ENCODE assay signal across 9 mouse cellular contexts in genomic region chr16:14947561-14947960, GRCm38 (mm10). TPM values are rescaled to one million over a fixed set of nuclear protein-coding genes. Genes with fewer than 3 reads are reported as not detected.
DNase-seq lines count a peak whose midpoint lies in the region; ATAC-seq lines count a peak whose summit lies in the region.
"Not testable (repeated sequence)": the region's sequence is repeated elsewhere in the genome, so short reads cannot be mapped to it uniquely, and the experiment has no call there.
"Had no signal": no experiment of that assay in that cellular context is flagged by ENCODE, and none has a peak within 500 bp of the region (broad histone marks: within the 10 kb centered on the region; RNA-seq: fewer than 3 reads in every experiment).

No protein-coding gene starts in this region.

- not testable (repeated sequence) for H3K9me3 ChIP-seq in midbrain, embryonic 11.5 days (ENCODE audit: control insufficient read depth, low read length)

- not testable (repeated sequence) for H3K27me3 ChIP-seq in midbrain, embryonic 11.5 days (ENCODE audit: control insufficient read depth, insufficient read depth, low read length)

- WGBS in midbrain, embryonic 11.5 days: 90% methylated on average over 2 of the region's 2 CpGs

- not testable (repeated sequence) for H3K27ac ChIP-seq in midbrain, embryonic 11.5 days (ENCODE audit: low read depth, low read length)

- DNase-seq in 3T3-L1 (ENCODE audit: low read depth, low spot score): peak; percentile 21
- peak; percentile 11 for DNase-seq in adrenal gland, adult 2 months
- peak; percentile 78 for DNase-seq in midbrain, embryonic 11.5 days (ENCODE audit: low spot score, missing footprints)

- not testable (repeated sequence) for H3K4me3 ChIP-seq in midbrain, embryonic 11.5 days (ENCODE audit: low read depth, low read length)

- H3K9ac ChIP-seq in midbrain, embryonic 11.5 days (ENCODE audit: low read length): not testable (repeated sequence)

- H3K36me3 ChIP-seq in midbrain, embryonic 11.5 days (ENCODE audit: control insufficient read depth, insufficient read depth, low read length): not testable (repeated sequence)

- not testable (repeated sequence) for H3K4me2 ChIP-seq in midbrain, embryonic 11.5 days

- ATAC-seq in midbrain, embryonic 11.5 days (ENCODE audit: low FRiP score): not testable (repeated sequence)

- H3K4me1 ChIP-seq in midbrain, embryonic 11.5 days (ENCODE audit: control insufficient read depth, insufficient read depth, low read length): not testable (repeated sequence)

RNA-seq across cellular contexts. Expression of gene Efcab1, which starts 41.2 kb away (rescaled TPM):
- total RNA-seq in adrenal gland, adult 2 months (2021): 1 to 10 TPM; 1.6 to 2.9 TPM
- polyA plus RNA-seq in adrenal gland, adult 2 months (2012; rRNA removed): 0.16 and 0.26 TPM in 2 replicates
- polyA plus RNA-seq in midbrain, embryonic 11.5 days (2014; fragmentation: Nextera tagmentation; extraction: Ambion mirVana): 11.8 and 15.1 TPM in 2 replicates
- total RNA-seq: CH12.LX, MEL had no signal
- polyA plus RNA-seq: activated CD4-positive, CD25-positive, alpha-beta regulatory T cell, adult 4 months; C2C12; CD4-positive, CD25-positive, alpha-beta regulatory T cell, adult 4 months; G1E had no signal

Comparison
In these comparisons a context has a peak if more than half of its experiments do, and no peak if none do; other contexts are left out.
1. DNase-seq: peak in every context shown above with its lines; median percentile 78 in midbrain, embryonic 11.5 days; 21 in 3T3-L1; 11 in adrenal gland, adult 2 months.
2. RNA of gene Efcab1, which starts 41.2 kb away (polyA plus RNA-seq): 11.8 to 15.1 TPM in midbrain, embryonic 11.5 days; 0.16 to 0.26 TPM in adrenal gland, adult 2 months; every median in the first group is over 10 times any median in the second.